Mouse (Mus musculus) left cerebral cortex, postnatal 4 days (tissue): ENCODE data around the gene Gm4312. TPM values are rescaled to one million over a fixed set of nuclear protein-coding genes. Genes with fewer than 3 reads are reported as not detected.
A peak's percentile ranks its signal among the peaks of the same experiment; 100 is the strongest.
"Not testable (repeated sequence)": the region's sequence is repeated elsewhere in the genome, so short reads cannot be mapped to it uniquely, and the experiment has no call there.

Experiments
- DNase-seq: peaks from one replicate; pipeline ENCODE4 v3.0.0-alpha.2; 2022
- intact Hi-C: fragments of 180-260 bp; cut with DNase I; formaldehyde crosslinking; loops from one replicate; pipeline ENCODE4 v1.15.1; 2025
- total RNA-seq, 2 experiments: library from RNA; stranded (reverse); gene quantifications; 2 replicates each; pipeline ENCODE4 v1.2.3; 2021

Gm4312 gene
- not detected for total RNA-seq

- DNase-seq, intact Hi-C loops: not testable (repeated sequence)
These were observed at the start of gene Gm4312 for GRCm38 (mm10) chr10:100382460-100382859. Gene Gm4312, minus strand, starts transcription at chr10:100382560.

GRCm38 (mm10) chr10:100427592-100427991 lies 45.2 kb upstream of the Gm4312 start:
- DNase-seq, result no peak
- intact Hi-C loops, result no loop called here

- intact Hi-C loops, result no loop called here
These were observed 33.2 kb upstream of the Gm4312 start for GRCm38 (mm10) chr10:100415566-100415965.

GRCm38 (mm10) chr10:100402301-100402700 lies 19.9 kb upstream of the Gm4312 start:
- intact Hi-C loops, DNase-seq: not testable (repeated sequence)

More at GRCm38 (mm10) chr10:100415566-100415965, 33.2 kb upstream of the Gm4312 start:
- no peak for DNase-seq

- DNase-seq, intact Hi-C loops: not testable (repeated sequence)
These were observed 21.3 kb downstream of the Gm4312 start, which contains the start of gene Gm4307 for GRCm38 (mm10) chr10:100361038-100361437. Gene Gm4307, plus strand, starts transcription at chr10:100361338.

- peak; percentile 1 for DNase-seq
- intact Hi-C loops, result not testable (repeated sequence)
These were observed 25.5 kb downstream of the Gm4312 start for GRCm38 (mm10) chr10:100356841-100357240.

GRCm38 (mm10) chr10:100350793-100351192 lies 31.6 kb downstream of the Gm4312 start, which contains the start of gene Gm4305:
Gene Gm4305, plus strand, starts transcription at chr10:100351093.
- DNase-seq, intact Hi-C loops: not testable (repeated sequence)

- intact Hi-C loops, DNase-seq: not testable (repeated sequence)
These were observed 36.7 kb downstream of the Gm4312 start, which contains the start of gene Gm4303 for GRCm38 (mm10) chr10:100345672-100346071. Gene Gm4303, plus strand, starts transcription at chr10:100345972.

- intact Hi-C loops, DNase-seq: not testable (repeated sequence)
These were observed 41.8 kb downstream of the Gm4312 start, which contains the start of gene Gm4302 for GRCm38 (mm10) chr10:100340536-100340935. Gene Gm4302, plus strand, starts transcription at chr10:100340836.

- intact Hi-C loops, DNase-seq: not testable (repeated sequence)
These were observed 47.0 kb downstream of the Gm4312 start, which contains the start of gene Gm4301 for GRCm38 (mm10) chr10:100335376-100335775. Gene Gm4301, plus strand, starts transcription at chr10:100335676.

Other genes starting within 250 kb of the Gm4312 start
- not detected for gene Gm4301, start 46.9 kb downstream of the Gm4312 start, total RNA-seq
- not detected for gene Gm4302, start 41.7 kb downstream of the Gm4312 start, total RNA-seq
- gene Gm4303, start 36.6 kb downstream of the Gm4312 start, total RNA-seq, result not detected
- not detected for gene Gm4305, start 31.5 kb downstream of the Gm4312 start, total RNA-seq
- gene Gm4307, start 21.2 kb downstream of the Gm4312 start, total RNA-seq, result not detected
- 10 to 100 TPM; 11.6 to 12.6 TPM for gene Tmtc3, start 104.8 kb upstream of the Gm4312 start, total RNA-seq
- 10 to 100 TPM; 11.1 to 13.1 TPM for gene Cep290, start 105.0 kb upstream of the Gm4312 start, total RNA-seq
- gene 4930430F08Rik, start 207.9 kb upstream of the Gm4312 start, total RNA-seq, result 10 to 100 TPM; 16.8 to 21.4 TPM
- not detected for gene 1700017N19Rik, start 207.9 kb upstream of the Gm4312 start, total RNA-seq